Mouse (Mus musculus): ENCODE data around the gene Dkkl1.
A peak's percentile ranks its signal among the peaks of the same experiment; 100 is the strongest.

DNA sequence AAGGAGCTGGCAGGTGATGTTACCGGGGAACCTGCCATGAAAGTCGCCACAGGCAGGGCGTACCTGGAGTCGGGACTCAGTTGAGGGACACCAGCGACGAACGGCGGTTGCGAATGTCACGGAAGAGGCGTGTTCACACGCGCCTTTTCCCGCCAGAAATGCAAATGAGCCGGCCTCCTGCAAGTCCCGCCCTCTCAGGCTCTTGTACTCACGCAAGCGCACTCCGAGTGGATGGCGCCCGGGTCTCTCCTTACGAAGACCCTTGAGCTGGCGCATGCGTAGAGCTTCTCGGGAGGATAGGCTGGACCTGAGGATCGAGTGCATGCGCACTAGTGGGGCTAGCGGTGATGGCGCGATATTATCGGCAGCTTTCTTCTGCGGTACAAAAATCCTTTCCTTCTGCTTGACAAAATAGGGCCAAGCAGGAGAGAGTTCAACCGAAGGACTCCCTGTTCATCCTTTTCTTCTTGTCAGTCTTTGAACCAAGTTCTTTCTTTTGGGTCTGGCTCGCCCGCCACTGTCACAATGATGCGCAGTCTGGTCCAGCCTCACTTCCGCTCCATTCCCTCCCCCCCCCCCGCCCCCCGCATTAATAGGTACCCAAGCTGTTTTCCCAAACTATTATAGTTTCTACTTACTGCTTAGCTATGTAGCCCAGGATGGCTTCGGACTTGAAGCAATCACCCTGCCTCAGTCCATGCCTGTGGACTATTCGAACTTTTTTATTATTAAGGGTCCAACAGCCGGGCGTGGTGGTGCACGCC, 7.4 kb downstream of the Dkkl1 start, which contains the start of gene Ccdc155:
- TF ChIP-seq CTCF (IDR thresholded peaks at IDR 0.05; ENCODE audit: borderline replicate concordance, insufficient read depth, low read length) (no peak), POLR2A (IDR thresholded peaks at IDR 0.05; ENCODE audit: low read depth, low read length) (peak; percentile 86)

Measured in embryonic fibroblast, embryonic 13.5 days (primary cell).